Mouse (Mus musculus) WW6 (cell line): ENCODE results near the gene Grid1.

ENCODE experiments used
- DNase-seq: peaks from one replicate; pipeline ENCODE4 v3.0.0-alpha.2; 2013; ENCODE audit warnings: low read depth, low spot score

The Grid1 gene

DNA sequence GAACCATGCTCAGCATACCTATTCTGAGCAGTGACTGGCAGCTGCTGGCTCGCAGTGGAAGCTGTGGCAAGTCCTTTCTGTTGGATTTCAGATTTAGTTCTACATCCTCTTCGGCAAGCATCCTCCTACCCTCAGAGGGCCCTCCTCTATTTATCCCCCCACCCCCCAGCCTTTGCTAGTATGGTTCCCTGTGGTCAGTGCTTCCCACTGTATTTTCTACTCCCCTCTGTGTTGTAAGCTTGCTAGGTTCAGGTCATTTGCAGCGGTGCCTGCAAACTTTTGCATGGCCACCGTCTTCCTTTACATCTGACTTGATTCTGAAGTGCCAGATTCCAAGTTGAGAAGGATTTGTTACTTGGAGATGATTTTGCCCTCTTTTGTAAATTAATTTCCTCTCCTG is 378.5 kb downstream of the Grid1 start:
- no peak for DNase-seq

DNA sequence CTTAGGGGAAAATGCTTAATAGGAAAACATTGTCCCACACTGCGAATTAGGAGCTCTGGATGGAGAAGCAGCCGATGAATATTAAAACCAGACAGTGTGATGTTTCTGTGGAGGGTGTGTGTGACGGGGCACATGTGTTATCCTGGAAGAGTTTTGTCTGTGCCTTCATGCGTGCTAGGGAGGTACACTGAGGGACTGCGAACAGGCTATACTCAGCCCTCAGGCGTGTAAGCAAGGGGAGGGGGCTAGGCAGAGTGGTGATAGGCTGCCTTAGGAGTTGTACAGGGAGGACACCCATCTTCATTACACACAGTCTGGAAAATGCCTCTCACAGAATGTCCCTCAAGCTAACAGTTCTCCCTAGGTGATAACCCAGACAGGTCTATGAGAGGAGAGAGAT is 379.0 kb downstream of the Grid1 start:
- DNase-seq, result no peak

DNA sequence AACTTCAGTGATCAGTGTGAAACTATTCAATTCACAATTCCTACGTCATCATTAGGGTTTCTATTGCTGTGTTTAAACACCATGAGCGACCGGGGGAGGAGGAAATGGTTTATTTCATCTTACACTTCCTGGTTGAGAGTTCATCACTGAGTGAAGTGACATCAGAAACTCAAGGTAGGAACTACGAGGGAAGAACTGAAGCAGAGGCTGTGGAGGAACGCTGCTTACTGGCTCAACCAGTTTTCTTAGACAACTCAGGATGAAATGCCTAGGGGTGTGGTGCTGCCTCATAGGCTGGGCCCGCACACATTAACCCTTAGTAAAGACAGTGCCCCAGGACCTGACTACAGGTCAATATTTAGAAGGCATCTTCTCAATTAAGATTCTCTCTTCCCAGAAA is 389.5 kb downstream of the Grid1 start:
- DNase-seq, result no peak

DNA sequence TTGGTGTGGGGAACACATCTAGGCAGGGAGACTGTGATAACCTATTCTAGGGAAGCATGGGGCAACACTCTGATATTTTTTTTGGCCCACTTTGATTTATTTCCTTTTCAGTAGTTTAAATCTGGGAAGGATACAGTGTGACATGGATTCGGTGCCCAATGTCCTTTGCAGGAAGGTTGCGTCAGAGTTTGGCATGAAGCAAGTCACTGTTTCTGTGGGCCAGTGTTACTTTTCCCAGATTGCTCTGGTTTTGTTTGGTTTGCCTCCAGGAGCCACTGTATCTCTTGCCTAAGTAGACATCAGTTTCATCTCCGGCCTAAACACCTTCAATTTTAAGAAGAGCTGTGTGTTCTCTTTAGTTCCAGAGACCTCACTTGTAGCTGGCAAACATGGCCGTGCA is 399.1 kb downstream of the Grid1 start:
- DNase-seq, result no peak

DNA sequence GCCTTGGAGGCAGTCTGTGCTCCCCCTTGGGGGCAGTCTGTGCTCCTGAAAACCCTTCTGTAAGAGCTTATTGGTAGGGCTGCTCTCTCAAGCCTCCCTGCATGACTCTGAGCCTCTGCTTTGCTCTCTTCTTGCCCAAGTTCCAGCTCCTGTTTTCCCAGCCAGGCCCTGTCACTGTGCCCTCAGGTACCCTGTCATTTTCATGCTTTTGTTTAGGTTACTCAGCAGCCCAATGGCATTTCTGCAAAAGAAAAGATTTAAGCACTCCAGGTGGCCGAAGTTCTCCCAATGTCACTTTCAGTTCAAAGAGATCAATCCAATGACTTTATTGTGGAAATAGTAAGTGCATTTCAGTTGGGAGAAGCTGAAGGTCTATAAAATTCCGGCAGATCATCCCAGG is 402.3 kb downstream of the Grid1 start:
- DNase-seq, result no peak

DNA sequence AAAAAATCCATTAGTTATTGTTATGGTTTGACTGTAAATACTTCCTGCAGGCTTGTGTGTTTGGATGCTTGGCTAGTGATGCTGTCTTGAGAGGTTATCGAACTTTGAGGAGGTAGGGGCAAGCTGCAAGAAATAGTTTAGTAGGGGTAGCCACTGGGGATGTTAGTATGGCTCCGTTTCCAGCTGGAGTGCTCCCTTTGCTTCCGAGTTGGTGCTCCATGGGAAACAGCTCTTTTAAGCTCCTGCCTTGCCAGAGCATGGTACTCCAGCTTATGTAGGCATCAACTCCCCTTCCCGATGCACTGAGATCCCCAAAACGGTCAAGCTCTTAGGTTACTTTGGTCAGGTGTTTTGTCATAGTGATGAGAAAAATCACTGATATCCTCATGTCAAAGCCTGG is 407.7 kb downstream of the Grid1 start:
- no peak for DNase-seq

DNA sequence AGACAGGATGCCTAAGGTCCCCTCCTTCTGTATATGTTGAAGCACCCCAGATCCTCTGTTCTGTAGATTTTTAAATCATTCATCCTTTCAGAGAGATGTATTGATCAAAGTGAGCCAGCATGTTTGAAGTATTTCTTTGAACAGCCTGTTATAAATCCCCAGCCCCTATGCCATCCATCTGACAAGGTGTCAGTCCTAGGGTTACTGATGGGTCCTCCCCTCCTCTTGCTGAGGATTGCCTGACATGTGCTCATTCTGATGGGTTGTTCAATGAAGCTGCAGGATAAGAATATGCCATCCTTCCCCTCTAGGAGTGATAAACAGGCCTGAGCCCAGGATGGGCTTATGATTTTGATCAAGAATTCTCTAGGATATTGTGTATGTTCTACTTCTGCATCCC is 411.5 kb downstream of the Grid1 start:
- no peak for DNase-seq

DNA sequence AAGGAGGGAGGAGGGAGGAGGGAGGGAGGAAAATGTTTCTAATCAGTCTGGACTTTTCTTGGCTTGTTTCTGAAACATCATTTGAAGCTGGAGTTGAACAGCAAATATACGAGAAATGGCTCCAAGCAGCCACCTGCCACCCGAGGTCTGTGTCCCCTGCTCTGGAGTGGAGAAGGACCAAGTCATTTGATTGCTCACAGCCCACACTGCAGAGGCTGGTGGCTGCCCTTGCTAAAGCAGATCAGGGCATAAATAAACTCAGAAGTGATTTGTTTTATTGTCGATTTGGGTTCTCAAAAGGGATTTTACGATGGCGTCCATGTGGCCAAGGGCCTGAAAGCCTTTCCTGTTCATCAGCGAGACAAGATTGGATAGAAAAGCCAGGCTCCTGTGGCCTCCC is 423.0 kb downstream of the Grid1 start:
- no peak for DNase-seq

DNA sequence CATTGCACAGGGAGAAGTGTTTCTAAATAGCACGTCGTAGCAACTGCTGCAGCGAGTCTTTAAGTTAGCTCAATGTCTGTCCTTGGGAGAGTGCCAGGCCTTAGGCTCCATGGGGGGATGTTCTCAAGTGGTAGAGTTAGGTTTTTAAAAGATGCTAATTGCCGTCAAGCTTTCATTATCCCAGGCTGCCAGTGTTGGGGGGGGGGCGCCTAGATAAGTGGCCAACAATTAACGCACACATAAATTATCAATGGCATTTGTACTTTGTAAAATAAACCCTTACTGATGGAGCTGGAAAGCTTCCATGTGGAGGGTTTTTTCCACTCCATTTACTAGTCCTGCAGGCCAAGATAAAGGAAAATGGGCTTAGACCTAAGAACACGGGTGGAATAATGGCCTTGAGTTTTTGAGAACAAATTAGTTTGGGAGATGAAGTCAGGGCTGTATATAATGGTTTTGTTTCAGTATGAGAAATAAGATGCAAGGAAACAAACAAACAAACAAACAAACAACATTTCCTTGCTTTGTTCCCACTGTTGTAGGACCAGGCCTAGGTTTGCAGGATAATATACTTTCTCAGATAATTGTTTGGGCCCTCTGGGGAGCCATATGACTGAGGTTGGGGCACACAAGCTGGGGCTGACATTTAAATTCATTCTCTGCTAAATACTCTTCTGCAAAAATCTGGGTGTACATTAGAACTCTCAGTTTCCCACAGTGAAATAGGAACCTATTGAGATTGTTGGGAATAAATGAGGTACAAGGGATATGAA is 425.1 kb downstream of the Grid1 start:
- no peak for DNase-seq

DNA sequence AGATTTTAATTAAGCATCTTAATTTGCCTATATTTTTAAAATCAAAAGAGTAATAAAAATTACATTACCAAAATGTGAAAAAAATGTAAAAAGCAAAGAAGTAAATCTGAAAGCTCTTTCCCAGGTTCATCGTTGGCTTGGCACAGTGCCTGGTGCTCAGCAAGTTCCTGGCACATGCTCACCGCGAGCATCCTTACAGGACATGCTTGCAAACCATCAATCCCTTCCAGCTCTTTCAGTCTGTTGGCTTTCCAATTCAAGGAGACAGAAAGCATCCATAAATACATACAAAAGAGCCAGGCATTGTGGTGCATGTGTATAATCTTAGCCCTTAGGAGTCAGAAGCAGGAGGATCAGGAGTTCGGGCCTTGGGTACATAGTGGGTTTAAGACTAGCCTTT is 430.5 kb downstream of the Grid1 start:
- DNase-seq, result no peak

DNA sequence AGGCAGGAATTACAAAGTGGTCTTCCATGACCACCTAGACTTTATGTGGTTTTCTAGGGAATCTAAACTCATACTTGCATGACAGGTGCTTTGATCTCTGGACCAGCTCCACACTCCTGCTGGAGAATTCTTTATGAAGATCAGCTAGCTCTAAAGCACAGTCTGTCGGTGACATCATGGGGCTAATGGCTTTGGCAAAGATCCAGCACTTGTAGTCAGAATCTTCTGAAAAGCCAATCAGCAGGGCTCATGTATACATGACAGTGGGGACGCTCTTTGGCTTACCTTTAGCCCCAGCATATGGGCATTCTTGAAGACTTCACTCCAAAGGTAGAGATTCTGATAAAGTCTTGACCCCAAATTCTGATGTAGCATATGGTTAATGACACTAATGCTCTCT is 434.6 kb downstream of the Grid1 start:
- no peak for DNase-seq

DNA sequence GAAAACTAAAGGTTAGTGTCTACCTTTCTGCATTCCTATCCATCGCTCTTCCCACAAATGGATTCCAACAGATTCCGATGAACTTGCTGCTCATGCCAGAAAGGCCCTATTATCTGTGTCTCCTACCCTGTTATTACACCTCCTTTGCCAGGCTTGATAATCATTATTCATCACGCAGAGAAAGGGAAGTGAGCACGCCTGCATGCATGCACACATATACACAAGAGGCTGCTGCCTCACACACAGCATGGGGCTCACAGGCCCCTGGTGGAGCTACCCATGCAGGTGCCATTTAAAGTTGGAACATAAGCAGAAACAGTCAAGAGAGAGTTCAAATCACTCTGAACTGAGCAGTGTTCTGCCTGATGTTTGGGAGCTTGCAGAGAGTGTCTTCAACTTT is 450.4 kb downstream of the Grid1 start:
- DNase-seq, result no peak

DNA sequence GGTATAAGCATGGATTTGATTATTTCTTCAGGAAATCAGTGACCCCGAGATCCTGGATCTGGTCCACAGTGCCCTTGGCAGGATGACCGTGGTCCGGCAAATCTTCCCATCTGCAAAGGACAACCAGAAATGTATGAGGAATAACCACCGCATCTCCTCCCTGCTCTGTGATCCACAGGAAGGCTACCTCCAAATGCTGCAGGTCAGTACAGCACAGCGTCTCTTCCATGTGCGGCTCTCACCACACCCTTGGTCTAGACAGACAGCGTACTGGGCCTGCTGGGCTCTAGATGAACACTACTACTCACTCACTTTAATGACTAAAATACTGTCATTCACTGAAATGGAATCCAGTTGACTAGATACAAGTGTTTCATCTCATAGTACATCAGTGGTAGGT is 489.3 kb downstream of the Grid1 start:
- DNase-seq, result no peak

DNA sequence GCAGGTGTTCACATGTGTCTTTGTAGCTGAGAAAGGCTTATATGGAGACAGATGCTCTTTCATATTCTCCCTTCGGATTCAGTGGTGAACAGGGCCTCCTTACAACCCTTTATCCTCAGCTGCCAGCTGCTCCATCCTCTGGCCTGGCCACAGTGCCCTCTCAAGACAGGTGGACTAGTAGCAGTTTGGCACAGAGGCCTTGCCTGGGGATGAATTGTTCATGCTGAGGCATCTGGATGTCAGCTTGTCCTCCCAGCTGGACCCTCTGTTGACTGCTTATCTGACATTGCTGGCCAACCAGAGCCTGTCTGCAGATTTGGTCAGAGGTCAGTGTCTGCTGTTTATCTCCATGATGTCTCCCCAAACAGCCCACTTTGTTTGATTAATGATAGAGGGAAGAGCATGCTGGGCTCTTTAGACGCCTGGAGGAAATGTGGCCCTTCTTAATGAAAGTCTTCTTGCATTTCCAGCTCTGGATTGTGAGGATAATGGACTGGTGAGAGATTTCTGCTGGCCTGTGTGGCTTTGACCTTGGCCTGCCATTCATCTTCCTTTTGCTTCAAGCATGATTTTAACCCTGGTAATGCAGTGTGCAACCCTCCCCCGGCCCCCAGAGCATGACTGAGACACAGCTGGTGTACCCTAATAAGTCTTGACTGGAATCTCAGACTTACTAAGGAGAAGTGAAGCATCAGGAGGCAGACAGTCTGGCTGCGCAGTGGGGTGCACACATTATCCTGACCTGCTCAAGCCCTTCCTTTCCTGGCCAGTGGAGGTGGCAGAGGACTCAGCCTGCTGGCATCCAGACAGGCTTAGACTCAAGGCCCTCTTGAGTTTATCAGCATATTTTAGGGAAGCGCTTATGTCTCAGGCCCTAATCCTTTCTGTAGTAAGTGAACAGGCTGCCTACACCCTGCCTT is 493.7 kb downstream of the Grid1 start:
- DNase-seq, result no peak

DNA sequence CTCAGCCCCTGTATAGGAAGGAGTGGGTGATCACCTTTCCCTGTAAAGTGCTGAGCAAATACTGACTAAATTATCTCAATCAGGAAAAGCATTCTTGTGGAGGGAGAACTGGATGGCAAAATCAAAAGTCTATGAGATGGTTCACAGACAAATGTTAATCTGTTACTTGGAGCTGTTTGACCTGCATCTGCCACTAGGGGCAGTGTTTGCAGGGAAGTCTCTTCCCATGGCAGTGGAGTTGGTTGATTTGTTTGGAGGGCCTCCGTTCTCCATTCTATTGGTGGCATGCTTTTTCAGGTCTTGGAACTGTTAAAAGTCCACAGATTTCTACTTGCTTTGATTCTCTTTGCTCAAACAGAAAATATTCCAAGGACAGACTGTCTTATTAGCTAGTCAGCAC is 506.4 kb downstream of the Grid1 start:
- no peak for DNase-seq

DNA sequence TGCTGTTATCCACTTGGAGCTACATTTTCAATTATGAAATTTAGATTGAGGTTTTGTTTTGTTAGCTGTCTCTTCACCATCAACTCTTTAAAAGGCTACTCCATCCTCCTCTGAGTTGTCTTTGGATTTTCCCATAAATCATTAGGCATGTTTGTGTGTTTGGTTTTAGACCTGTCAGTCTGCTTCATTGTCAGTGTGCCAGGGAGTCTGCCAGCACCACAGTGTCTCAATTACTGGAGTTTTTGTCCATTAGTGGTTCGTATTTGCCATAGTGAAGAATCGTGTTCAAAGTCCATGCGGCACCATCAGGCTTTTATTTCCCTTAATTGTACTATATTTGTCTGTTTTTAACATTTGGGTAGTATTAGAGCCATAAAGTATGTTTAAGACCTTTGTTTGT is 516.7 kb downstream of the Grid1 start:
- DNase-seq, result no peak

DNA sequence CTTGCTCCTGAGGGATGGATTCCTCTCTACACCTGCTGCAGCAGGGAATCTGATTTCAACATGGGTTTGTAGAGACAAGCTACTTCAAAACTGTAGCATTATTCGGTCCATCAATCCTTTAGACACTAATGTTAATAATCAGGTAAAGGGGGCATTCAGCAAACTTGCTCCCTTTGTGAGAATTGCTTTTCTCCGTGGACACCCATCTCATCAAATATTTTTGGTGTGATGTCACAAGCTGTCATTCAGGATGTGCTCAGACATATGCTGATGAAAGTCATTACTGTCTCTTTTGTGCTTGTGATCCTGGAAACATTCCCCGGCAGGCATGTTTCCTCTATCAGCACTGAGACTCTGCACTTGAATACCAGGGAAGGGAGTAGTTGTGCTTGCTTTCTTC is 536.1 kb downstream of the Grid1 start:
- no peak for DNase-seq

DNA sequence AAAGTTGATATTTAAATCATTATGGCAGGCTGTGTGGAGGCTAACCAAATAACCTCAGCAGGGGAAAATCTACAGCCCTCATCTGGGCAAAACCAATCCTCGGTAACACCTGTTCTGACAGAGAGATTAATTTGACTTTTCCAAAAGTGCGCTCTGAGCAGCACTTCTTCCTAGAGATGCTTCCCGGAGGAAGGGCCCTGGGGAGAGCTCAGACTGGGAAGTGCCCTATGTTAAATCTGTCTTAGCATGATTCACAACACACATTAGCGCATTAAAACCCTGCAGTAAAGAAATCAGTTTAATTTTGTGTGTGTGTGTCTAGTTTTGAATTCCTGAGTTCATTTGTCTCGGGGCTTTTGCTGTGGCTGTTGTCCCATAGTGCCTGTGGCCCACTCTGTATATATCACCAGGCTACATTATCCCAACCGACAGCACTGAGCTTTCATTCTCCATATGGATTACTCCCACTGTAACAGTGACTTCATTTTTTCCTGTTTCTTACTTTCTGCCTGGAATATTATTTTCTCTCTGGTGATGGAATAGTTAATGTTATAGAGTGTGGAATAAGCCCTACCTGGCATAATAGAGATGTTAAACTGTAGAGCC is 536.7 kb downstream of the Grid1 start:
- DNase-seq, result no peak

DNA sequence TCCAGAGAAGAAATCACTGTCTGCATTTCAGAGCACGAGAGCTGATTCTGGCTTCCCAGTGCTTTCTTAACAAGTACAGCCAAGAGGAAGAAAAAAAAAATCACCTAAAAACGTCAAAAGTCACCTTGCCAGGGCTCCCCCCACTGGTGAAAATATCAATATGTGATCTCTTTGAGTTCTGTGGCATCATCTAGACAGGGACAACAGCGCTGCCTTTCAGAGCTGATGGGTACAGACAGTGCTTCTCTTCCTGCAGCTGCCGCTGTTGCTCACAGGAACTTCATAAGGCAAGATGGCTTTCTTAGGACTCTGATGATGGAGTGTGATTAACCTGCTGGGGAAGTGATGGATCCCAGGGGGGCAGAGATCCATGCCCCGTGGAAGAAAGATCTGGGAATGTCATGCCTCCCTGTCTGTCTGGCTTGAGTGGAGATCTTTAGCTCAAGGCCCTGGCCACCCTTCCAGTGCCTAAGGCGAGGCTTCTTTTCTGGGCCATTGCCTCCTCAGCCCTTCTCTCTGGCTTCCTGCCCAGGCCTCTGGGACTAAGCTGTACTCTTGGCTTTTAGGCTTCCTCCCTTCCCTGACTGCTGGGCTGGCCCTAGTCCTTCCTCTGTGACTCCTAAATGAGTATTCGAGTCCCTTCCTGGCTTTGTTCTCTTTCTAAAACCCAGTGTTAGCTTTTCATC is 538.4 kb downstream of the Grid1 start:
- DNase-seq, result no peak

DNA sequence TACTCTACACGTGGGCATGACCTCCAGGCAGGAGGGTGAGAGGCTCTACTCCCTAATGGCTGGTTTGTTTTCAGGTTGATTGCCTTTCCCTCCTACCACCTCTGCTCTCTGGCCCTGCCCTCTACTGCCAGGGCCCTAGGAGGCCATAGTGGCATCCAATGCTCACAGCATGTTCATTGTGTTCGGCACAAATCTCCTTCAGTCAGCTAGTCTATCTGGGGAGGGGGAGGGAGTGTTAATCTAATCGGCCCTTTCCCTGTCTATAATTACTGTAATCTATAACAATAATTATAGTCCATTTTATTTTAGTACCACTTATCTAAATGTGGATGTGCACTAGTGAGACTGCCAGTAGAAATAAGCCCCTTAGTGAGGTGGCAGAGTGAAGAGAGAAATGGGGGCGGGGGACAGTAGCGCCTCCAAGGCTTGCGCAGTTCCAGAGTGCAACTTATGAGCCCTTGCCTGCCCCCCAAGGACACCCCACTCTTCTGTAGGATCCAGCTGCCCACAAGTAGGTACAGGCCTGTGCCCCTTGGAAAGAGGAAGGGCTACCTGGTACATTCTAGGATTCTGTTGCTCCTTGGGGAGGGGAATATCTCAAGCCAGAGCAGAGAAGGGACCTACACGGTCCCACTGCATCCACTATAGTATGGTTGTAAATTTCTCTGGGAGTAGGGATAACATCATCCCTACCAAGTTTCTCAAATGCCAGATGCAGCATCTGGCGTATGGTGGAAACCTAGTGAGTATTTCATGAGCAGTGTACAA is 545.5 kb downstream of the Grid1 start:
- no peak for DNase-seq

DNA sequence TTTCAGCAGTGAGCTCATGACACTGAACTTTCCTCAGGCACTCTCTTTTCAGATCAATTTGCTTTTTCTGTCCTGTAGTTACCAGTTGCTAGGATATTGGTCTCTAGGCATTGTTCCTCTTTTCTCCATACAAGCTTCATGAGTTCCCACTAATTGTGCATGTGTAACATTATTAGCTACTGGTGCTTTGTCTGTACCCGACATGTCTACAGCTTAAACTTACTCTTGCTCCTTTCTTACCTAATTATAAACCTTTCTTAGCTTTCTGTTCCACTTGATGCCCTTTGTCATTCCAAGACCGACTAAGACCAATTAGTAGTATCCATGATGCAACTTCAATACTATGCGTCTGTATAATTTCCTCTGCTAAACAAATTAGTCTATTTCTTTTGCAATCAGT is 554.5 kb downstream of the Grid1 start:
- no peak for DNase-seq
